Mouse (Mus musculus) mouse trophoblast stem cell (cell line): ENCODE data around the gene C2cd2l.
"Not testable (repeated sequence)": the region's sequence is repeated elsewhere in the genome, so short reads cannot be mapped to it uniquely, and the experiment has no call there.

Experiments
- in situ Hi-C, 2 experiments: fragments of 300-500 bp; cut with MseI, MboI; formaldehyde crosslinking; loops; 2 replicates in 1 of 2; 3 replicates in 1 of 2; pipeline ENCODE4 v1.15.1; 2025

Gene C2cd2l

GRCm38 (mm10) chr9:44314257-44314547 is 5.9 kb downstream of the C2cd2l start:
- in situ Hi-C loops, result no loop called here

- in situ Hi-C loops, result no loop called here
These were observed 6.4 kb downstream of the C2cd2l start for GRCm38 (mm10) chr9:44313476-44314256.

GRCm38 (mm10) chr9:44311136-44312134 is 8.7 kb downstream of the C2cd2l start:
- in situ Hi-C loops, result no loop called here

- in situ Hi-C loops, result no loop called here
These were observed 9.3 kb downstream of the C2cd2l start for GRCm38 (mm10) chr9:44310750-44311135.

GRCm38 (mm10) chr9:44309756-44310155 is 10.3 kb downstream of the C2cd2l start:
- in situ Hi-C loops, result no loop called here

GRCm38 (mm10) chr9:44307248-44307647 is 12.8 kb downstream of the C2cd2l start:
- in situ Hi-C loops, result no loop called here

GRCm38 (mm10) chr9:44306532-44306931 is 13.6 kb downstream of the C2cd2l start:
- in situ Hi-C loops, result no loop called here

GRCm38 (mm10) chr9:44305466-44306079 is 14.5 kb downstream of the C2cd2l start, which contains the start of gene Hinfp:
Gene Hinfp (minus strand): TSS chr9:44305671.
- in situ Hi-C loops, result no loop called here

GRCm38 (mm10) chr9:44300001-44300400 is 20.1 kb downstream of the C2cd2l start:
- in situ Hi-C loops, result not testable (repeated sequence)

- in situ Hi-C loops, result no loop called here
These were observed 27.6 kb downstream of the C2cd2l start for GRCm38 (mm10) chr9:44292490-44292889.

- in situ Hi-C loops, result no loop called here
These were observed 31.2 kb downstream of the C2cd2l start for GRCm38 (mm10) chr9:44288959-44289291.

GRCm38 (mm10) chr9:44288076-44288958 is 31.8 kb downstream of the C2cd2l start, which contains the start of gene Abcg4:
Gene Abcg4 (minus strand): TSS chr9:44288615.
- in situ Hi-C loops, result no loop called here

GRCm38 (mm10) chr9:44287401-44288075 is 32.5 kb downstream of the C2cd2l start:
- in situ Hi-C loops, result no loop called here

- in situ Hi-C loops, result no loop called here
These were observed 33.1 kb downstream of the C2cd2l start for GRCm38 (mm10) chr9:44287003-44287400.

GRCm38 (mm10) chr9:44286256-44286850 is 33.7 kb downstream of the C2cd2l start:
- in situ Hi-C loops, result no loop called here

- in situ Hi-C loops, result no loop called here
These were observed 36.9 kb downstream of the C2cd2l start for GRCm38 (mm10) chr9:44283183-44283582.

GRCm38 (mm10) chr9:44269973-44270372 is 50.1 kb downstream of the C2cd2l start:
- in situ Hi-C loops, result no loop called here

- in situ Hi-C loops, result no loop called here
These were observed 51.0 kb downstream of the C2cd2l start for GRCm38 (mm10) chr9:44269077-44269476.

- in situ Hi-C loops, result no loop called here
These were observed 51.7 kb downstream of the C2cd2l start, which contains the start of gene Nlrx1 for GRCm38 (mm10) chr9:44268432-44268831. Gene Nlrx1 (minus strand): TSS chr9:44268599.

GRCm38 (mm10) chr9:44268027-44268360 is 52.1 kb downstream of the C2cd2l start:
- in situ Hi-C loops, result no loop called here
